Mouse (Mus musculus) lung, embryonic 14.5 days (tissue): ENCODE results near the gene Tmem131l. TPM values are rescaled to one million over a fixed set of nuclear protein-coding genes. Genes with fewer than 3 reads are reported as not detected.

ENCODE experiments used
- ATAC-seq: fragments of 200-750 bp; cut with Nextera tagmentation; 2 replicates; pipeline ENCODE4 v1.8.0; 2017; ENCODE audit warnings: mild to moderate bottlenecking, moderate TSS enrichment, moderate library complexity; ENCODE audit not compliant: insufficient read depth
- DNase-seq: peaks from one replicate; pipeline ENCODE4 v3.0.0-alpha.2; 2015
- H3K27ac ChIP-seq: fragments of 300-500 bp; sonication (generic); 2 replicates; pipeline ENCODE4 v1.5.1; 2014; ENCODE audit warnings: low read depth, mild to moderate bottlenecking, moderate library complexity
- H3K27me3 ChIP-seq: fragments of 300-500 bp; sonication (generic); 2 replicates; pipeline ENCODE4 v1.6.1; 2014; ENCODE audit warnings: low read length, control low read depth; ENCODE audit not compliant: insufficient read depth
- H3K36me3 ChIP-seq: fragments of 300-500 bp; sonication (generic); 2 replicates; pipeline ENCODE4 v1.6.1; 2014; ENCODE audit warnings: control low read depth; ENCODE audit not compliant: insufficient read depth
- H3K4me1 ChIP-seq: fragments of 300-500 bp; sonication (generic); 2 replicates; pipeline ENCODE4 v1.6.1; 2014; ENCODE audit warnings: antibody characterized with exemption, control low read depth; ENCODE audit not compliant: insufficient read depth
- H3K4me2 ChIP-seq: fragments of 300-500 bp; sonication (generic); 2 replicates; pipeline ENCODE4 v1.6.1; 2014; ENCODE audit warnings: mild to moderate bottlenecking
- H3K4me3 ChIP-seq: fragments of 300-500 bp; sonication (generic); 2 replicates; pipeline ENCODE4 v1.5.1; 2014; ENCODE audit warnings: low read depth, low read length
- H3K9ac ChIP-seq: fragments of 300-500 bp; sonication (generic); 2 replicates; pipeline ENCODE4 v1.6.1; 2014
- H3K9me3 ChIP-seq: fragments of 300-500 bp; sonication (generic); 2 replicates; pipeline ENCODE4 v1.6.1; 2016; ENCODE audit warnings: low read depth, low read length, control low read depth
- CTCF ChIP-seq: IDR thresholded peaks from 2 replicates; pipeline ENCODE4 v1.5.1; 2016; ENCODE audit warnings: antibody characterized with exemption, low read depth
- WGBS: fragments of 180-500 bp; shearing (Covaris S2); extraction: QIAGEN DNeasy Blood & Tissue Kit; methylation state at CpG from one replicate; pipeline ENCODE4 v1.1.7; 2014; 5-methylcytosine and 5-hydroxymethylcytosine counted together
- polyA plus RNA-seq: library from polyadenylated mRNA; unstranded; fragments of >200 nt; fragmentation: Nextera tagmentation; extraction: Ambion mirVana; gene quantifications from 2 replicates; pipeline ENCODE4 v1.2.1, GENCODE M21; 2014

Gene Tmem131l
- polyA plus RNA-seq, 1 experiment from 2014 or later: 61.9 TPM

GRCm38 (mm10) chr3:84076543-84077332 lies 36.8 kb upstream of the Tmem131l start:
- H3K27me3 ChIP-seq: no peaks in the 10 kb centered on the region
- H3K4me3 ChIP-seq: no peak overlapping the region
- H3K9ac ChIP-seq: no peak overlapping the region
- no peaks in the 10 kb centered on the region for H3K36me3 ChIP-seq
- no peak for DNase-seq
- no peak overlapping the region for H3K4me2 ChIP-seq
- ATAC-seq: no peak
- H3K9me3 ChIP-seq: no peaks in the 10 kb centered on the region
- 0 out of 2 replicates have a peak, but pooled peaks cover 2% of the 10 kb centered on the region for H3K4me1 ChIP-seq
- 0 out of 2 replicates have a peak, but pooled peaks have one; percentile 12 for TF ChIP-seq CTCF
- WGBS: 71% methylated on average over 13 of the region's 13 CpGs
- H3K27ac ChIP-seq: no peak overlapping the region

DNA sequence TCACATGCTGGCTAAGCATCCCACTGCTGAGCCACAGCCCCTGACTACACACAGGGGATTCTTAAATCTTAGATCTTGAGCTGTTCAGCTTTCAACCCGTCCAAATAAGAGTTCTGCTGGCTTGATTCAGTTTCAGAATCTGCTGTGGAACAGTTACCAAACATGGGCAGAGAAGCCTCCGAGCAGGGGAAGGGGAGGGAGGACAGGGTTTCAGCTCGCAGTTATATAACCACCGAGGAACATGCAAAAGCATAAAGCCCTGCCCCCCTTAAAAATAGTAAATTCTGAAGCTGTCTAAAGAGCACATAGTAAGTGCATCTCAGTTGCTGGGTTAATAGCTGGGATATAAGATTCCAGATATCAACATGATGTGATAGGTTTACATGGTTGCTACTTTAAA lies 35.5 kb upstream of the Tmem131l start:
- no peaks in the 10 kb centered on the region for H3K36me3 ChIP-seq
- no peak for DNase-seq
- TF ChIP-seq CTCF: no peak
- H3K4me3 ChIP-seq: no peak overlapping the region
- no peaks in the 10 kb centered on the region for H3K9me3 ChIP-seq
- WGBS: 50% methylated on average over 4 of the region's 4 CpGs
- H3K4me2 ChIP-seq: no peak overlapping the region
- H3K9ac ChIP-seq: no peak overlapping the region
- H3K4me1 ChIP-seq: 0 out of 2 replicates have a peak, but pooled peaks cover 2% of the 10 kb centered on the region
- ATAC-seq: no peak
- 0 out of 2 replicates have a peak overlapping the region, but pooled peaks have one; percentile 4 for H3K27ac ChIP-seq
- no peaks in the 10 kb centered on the region for H3K27me3 ChIP-seq

DNA sequence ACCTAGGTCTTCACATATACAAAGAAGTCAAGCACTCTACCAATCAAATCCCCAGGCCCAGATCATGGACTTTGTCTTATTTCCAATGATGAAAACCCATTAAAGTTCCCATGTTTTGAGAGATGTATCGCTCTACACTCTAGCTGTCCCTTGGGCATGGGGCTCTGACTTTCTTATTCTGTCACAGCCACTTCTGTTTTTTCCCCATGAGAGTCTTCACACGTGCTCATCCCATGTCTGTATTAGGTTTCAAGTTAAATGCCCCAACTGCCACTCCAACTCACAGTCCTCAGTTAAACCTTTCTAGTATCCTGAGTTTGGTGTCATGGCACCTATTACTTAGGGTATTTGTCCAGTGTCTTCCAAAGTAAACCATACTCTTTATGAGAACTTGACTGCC lies 34.8 kb upstream of the Tmem131l start:
- DNase-seq: no peak
- Histone ChIP-seq H3K27ac (0 out of 2 replicates have a peak overlapping the region, but pooled peaks have one; percentile 4), H3K4me2 (no peak overlapping the region), H3K9ac (no peak overlapping the region), H3K4me1 (0 out of 2 replicates have a peak, but pooled peaks cover 2% of the 10 kb centered on the region), H3K36me3 (no peaks in the 10 kb centered on the region), H3K9me3 (no peaks in the 10 kb centered on the region), H3K4me3 (no peak overlapping the region), H3K27me3 (no peaks in the 10 kb centered on the region)
- no peak for ATAC-seq
- 79% methylated on average over 2 of the region's 2 CpGs for WGBS
- no peak for TF ChIP-seq CTCF

GRCm38 (mm10) chr3:84071641-84072040 lies 31.7 kb upstream of the Tmem131l start:
- peak; percentile 31; the same call in 1 of the 2 replicates for ATAC-seq

GRCm38 (mm10) chr3:84070811-84071210 lies 30.8 kb upstream of the Tmem131l start:
- Histone ChIP-seq H3K4me1 (no peaks in the 10 kb centered on the region), H3K27ac (no peak overlapping the region), H3K36me3 (no peaks in the 10 kb centered on the region), H3K9me3 (no peaks in the 10 kb centered on the region), H3K4me2 (no peak overlapping the region), H3K4me3 (no peak overlapping the region), H3K27me3 (no peaks in the 10 kb centered on the region), H3K9ac (no peak overlapping the region)
- TF ChIP-seq CTCF: no peak
- DNase-seq (no peak), ATAC-seq (no peak)
- 81% methylated on average over 8 of the region's 8 CpGs for WGBS

More at GRCm38 (mm10) chr3:84071641-84072040, 31.7 kb upstream of the Tmem131l start:
- Histone ChIP-seq H3K36me3 (no peaks in the 10 kb centered on the region), H3K4me2 (no peak overlapping the region), H3K27me3 (no peaks in the 10 kb centered on the region), H3K9ac (no peak overlapping the region), H3K4me3 (no peak overlapping the region), H3K27ac (no peak overlapping the region), H3K4me1 (no peaks in the 10 kb centered on the region), H3K9me3 (no peaks in the 10 kb centered on the region)
- DNase-seq: no peak
- TF ChIP-seq CTCF: peak; percentile 26
- WGBS: 16% methylated on average over 2 of the region's 2 CpGs

DNA sequence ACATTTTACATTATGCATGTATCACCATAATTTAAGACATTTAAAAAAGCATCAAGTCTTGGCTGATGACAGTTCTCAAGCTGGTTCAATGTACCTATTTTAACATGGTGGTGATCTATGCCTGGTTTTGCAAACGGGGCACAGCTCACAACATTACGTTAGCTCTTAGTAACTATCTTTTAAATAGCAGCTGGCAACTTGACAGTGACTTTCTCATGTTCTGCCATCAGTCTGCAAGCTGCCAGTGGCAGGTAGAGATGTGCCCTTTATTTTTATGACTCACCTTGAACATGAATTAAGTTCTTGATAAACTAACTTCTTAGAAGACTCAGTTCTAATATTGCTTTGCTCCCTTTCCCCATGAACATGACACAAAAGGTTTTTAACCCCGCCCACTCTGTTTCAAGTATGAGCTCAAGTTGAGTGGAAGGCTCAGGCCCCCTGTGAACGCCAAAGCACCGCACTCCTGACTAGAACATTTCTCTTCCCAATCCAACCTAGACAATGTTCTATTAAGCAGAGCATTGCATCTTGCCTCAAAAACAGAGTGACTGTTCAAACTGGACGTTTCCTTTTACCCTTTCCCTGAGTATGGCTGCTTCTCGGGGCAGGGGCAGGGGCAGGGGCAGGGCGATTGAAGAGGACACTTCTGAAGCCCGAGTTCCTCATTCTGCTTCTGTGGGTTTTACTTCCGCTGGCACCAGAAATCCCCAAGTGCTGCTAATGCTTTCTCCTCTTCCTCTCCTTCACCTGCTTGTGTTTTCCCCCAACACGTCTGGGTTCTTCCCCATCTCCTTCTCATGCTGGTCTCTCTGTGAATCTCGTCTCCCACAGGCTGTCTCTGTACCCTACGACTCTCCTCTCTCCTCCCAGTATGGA lies 29.1 kb upstream of the Tmem131l start:
- Histone ChIP-seq H3K9me3 (no peaks in the 10 kb centered on the region), H3K27me3 (no peaks in the 10 kb centered on the region), H3K9ac (no peak overlapping the region), H3K27ac (no peak overlapping the region), H3K4me2 (no peak overlapping the region), H3K4me3 (no peak overlapping the region), H3K4me1 (no peaks in the 10 kb centered on the region), H3K36me3 (no peaks in the 10 kb centered on the region)
- no peak for TF ChIP-seq CTCF
- WGBS: 69% methylated on average over 13 of the region's 13 CpGs
- DNase-seq: no peak
- ATAC-seq: no peak

GRCm38 (mm10) chr3:84065825-84066224 lies 25.9 kb upstream of the Tmem131l start:
- 73% methylated on average over 4 of the region's 4 CpGs for WGBS
- Histone ChIP-seq H3K4me1 (no peaks in the 10 kb centered on the region), H3K36me3 (no peaks in the 10 kb centered on the region), H3K9me3 (no peaks in the 10 kb centered on the region), H3K27me3 (no peaks in the 10 kb centered on the region), H3K27ac (no peak overlapping the region), H3K4me3 (no peak overlapping the region), H3K4me2 (no peak overlapping the region), H3K9ac (no peak overlapping the region)
- DNase-seq: no peak
- TF ChIP-seq CTCF: no peak
- ATAC-seq: no peak
